Mouse (Mus musculus) liver, embryonic 14.5 days (tissue): ENCODE measurements around the gene Cfap97d2. TPM values are rescaled to one million over a fixed set of nuclear protein-coding genes. Genes with fewer than 3 reads are reported as not detected.

Experiments
- ATAC-seq: fragments of 200-750 bp; cut with Nextera tagmentation; 2 replicates; pipeline ENCODE4 v1.8.0; 2017; ENCODE audit warnings: moderate number of reproducible peaks, mild to moderate bottlenecking, moderate library complexity; ENCODE audit not compliant: insufficient read depth
- DNase-seq, 3 experiments: peaks; one replicate each; pipeline ENCODE4 v3.0.0-alpha.2; 2012 to 2013; ENCODE audit warnings: low read depth in 3 of 3, low spot score in 3 of 3
- H3K27ac ChIP-seq: fragments of 300-500 bp; sonication (generic); 2 replicates; pipeline ENCODE4 v1.5.1; 2014; ENCODE audit warnings: moderate library complexity, mild to moderate bottlenecking, control low read depth, inconsistent platforms
- H3K27me3 ChIP-seq: fragments of 300-500 bp; sonication (generic); 2 replicates; pipeline ENCODE4 v1.6.1; 2014; ENCODE audit warnings: mild to moderate bottlenecking, low read length, moderate library complexity; ENCODE audit not compliant: control insufficient read depth, insufficient read depth
- H3K36me3 ChIP-seq: fragments of 300-500 bp; sonication (generic); replicated peaks from 2 replicates; pipeline ENCODE4 v1.6.1; 2014; ENCODE audit warnings: low read depth; ENCODE audit not compliant: control insufficient read depth, insufficient read depth
- H3K4me1 ChIP-seq, 2 experiments: fragments of 200-500 bp in 1 of 2; fragments of 300-500 bp in 1 of 2; sonication (generic) in 1 of 2; replicated peaks; 2 replicates each; pipeline ENCODE4 v1.6.1; 2012 to 2014; ENCODE audit warnings: antibody characterized with exemption in 1 of 2, inconsistent platforms in 1 of 2, low read length in 1 of 2; ENCODE audit not compliant: control insufficient read depth in 2 of 2, insufficient read depth in 2 of 2
- H3K4me2 ChIP-seq: fragments of 300-500 bp; sonication (generic); 2 replicates; pipeline ENCODE4 v1.6.1; 2014; ENCODE audit warnings: low read depth, mild to moderate bottlenecking, control low read depth, moderate library complexity
- H3K4me3 ChIP-seq, 2 experiments: fragments of 200-500 bp in 1 of 2; fragments of 300-500 bp in 1 of 2; sonication (generic) in 1 of 2; 2 replicates each; pipeline ENCODE4 v1.5.1; 2012 to 2014; ENCODE audit warnings: low read depth in 2 of 2, low read length in 2 of 2, mild to moderate bottlenecking in 2 of 2, control low read depth in 1 of 2, inconsistent platforms in 1 of 2, moderate library complexity in 1 of 2; ENCODE audit not compliant: insufficient read depth in 1 of 2
- H3K9ac ChIP-seq: fragments of 300-500 bp; sonication (generic); replicated peaks from 2 replicates; pipeline ENCODE4 v1.6.1; 2014; ENCODE audit warnings: mild to moderate bottlenecking, control low read depth, moderate library complexity
- H3K9me3 ChIP-seq: fragments of 300-500 bp; sonication (generic); 2 replicates; pipeline ENCODE4 v1.6.1; 2016; ENCODE audit warnings: low read length, mixed read lengths; ENCODE audit not compliant: control insufficient read depth
- CTCF ChIP-seq: IDR thresholded peaks from 2 replicates; pipeline ENCODE4 v1.5.1; 2016; ENCODE audit warnings: antibody characterized with exemption, low read depth, control low read depth
- EP300 ChIP-seq: IDR thresholded peaks from 2 replicates; pipeline ENCODE4 v1.6.1; 2016; ENCODE audit warnings: antibody characterized with exemption, low read depth
- WGBS: fragments of 180-500 bp; shearing (Covaris S2); extraction: QIAGEN DNeasy Blood & Tissue Kit; methylation state at CpG from one replicate; pipeline ENCODE4 v1.1.7; 2014; ENCODE audit not compliant: insufficient replicate concordance; 5-methylcytosine and 5-hydroxymethylcytosine counted together
- polyA plus RNA-seq, 2 experiments: library from polyadenylated mRNA; depleted of rRNA in 1 of 2; stranded (reverse) in 1 of 2; unstranded in 1 of 2; fragments of >200 nt; fragmentation: Nextera tagmentation in 1 of 2; extraction: Ambion mirVana in 1 of 2; gene quantifications; 2 replicates each; pipeline versions ENCODE4 v1.2.1 to v1.2.3; 2012 to 2014

Gene Cfap97d2
- polyA plus RNA-seq, 2 experiments, result 0.02 TPM; not detected in 1

DNA sequence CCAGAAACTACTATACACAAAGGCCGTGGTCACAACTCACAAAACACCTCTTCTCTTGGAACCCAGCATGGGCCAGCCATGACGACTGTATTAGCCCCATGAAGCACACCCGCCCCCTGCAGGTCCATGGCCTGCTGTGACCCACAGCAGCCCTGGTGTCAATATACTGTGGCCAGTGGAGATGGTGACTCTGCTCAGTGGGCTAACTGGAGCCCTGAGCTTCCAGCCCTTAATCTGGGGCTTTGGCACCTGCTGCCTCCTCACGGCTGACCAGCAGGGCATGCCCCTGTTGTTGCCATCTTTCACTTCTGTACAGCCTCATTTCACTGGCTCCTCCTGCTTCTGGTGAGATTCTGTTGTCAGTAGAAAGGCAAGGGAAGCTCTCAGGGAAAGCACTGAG is 32.5 kb upstream of the Cfap97d2 start:
- Histone ChIP-seq H3K27me3 (no peaks in the 10 kb centered on the region), H3K27ac (no peak overlapping the region), H3K9me3 (no peaks in the 10 kb centered on the region), H3K4me1 (peaks cover 19 to 53% of the 10 kb centered on the region in 2 experiments), H3K9ac (no peak overlapping the region), H3K4me2 (no peak overlapping the region), H3K4me3 (no peak overlapping the region), H3K36me3 (no peaks in the 10 kb centered on the region)
- TF ChIP-seq CTCF, result peak; percentile 47
- TF ChIP-seq EP300, result no peak
- no peak for DNase-seq
- no peak for ATAC-seq
- WGBS, result 51% methylated on average over 4 of the region's 4 CpGs

DNA sequence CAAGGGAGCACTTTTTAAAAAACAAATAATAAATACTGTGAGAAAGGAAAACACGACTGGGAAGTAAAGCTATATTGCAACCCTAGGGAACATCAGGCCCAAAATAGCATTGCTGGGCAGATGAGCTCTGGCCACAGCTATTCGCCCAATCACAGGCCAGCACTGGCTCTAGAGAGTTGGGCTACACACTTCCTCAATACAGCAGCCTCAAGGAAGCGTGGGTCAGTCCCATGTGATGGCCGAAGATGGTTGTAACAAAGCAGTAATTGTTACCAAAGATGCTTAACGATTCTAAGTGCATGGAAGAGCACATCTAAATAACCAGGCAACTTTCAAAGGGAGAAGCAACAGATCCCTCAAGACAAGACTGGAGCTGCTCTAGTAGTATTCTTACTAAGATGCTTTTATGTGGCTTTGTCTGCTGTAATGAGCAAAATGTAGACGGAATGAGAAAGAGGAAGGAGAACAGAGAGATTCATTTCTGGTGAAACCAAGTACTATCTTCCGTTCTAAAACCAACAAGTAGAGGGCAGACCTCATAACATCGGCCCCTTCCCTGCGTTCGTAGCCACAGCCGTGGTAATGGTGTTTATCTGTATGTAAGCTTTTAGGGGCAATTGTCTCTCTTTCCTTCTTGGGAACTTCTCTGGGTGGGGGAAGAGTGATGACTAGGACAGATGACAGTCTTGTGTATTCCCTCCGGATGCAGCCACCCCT is 31.2 kb upstream of the Cfap97d2 start:
- no peaks in the 10 kb centered on the region for H3K27me3 ChIP-seq
- no peak overlapping the region for H3K27ac ChIP-seq
- H3K4me2 ChIP-seq, result peak overlapping the region; percentile 99
- H3K36me3 ChIP-seq, result no peaks in the 10 kb centered on the region
- H3K4me1 ChIP-seq, result peaks cover 23 to 55% of the 10 kb centered on the region in 2 experiments
- peak overlapping the region in 1 of 2 experiments; percentile 24; a peak in 1 of 4 replicates for H3K4me3 ChIP-seq
- H3K9me3 ChIP-seq, result no peaks in the 10 kb centered on the region
- 19% methylated on average over 12 of the region's 12 CpGs for WGBS
- H3K9ac ChIP-seq, result no peak overlapping the region
- no peak for DNase-seq
- ATAC-seq, result no peak
- TF ChIP-seq EP300 (no peak), CTCF (no peak)

DNA sequence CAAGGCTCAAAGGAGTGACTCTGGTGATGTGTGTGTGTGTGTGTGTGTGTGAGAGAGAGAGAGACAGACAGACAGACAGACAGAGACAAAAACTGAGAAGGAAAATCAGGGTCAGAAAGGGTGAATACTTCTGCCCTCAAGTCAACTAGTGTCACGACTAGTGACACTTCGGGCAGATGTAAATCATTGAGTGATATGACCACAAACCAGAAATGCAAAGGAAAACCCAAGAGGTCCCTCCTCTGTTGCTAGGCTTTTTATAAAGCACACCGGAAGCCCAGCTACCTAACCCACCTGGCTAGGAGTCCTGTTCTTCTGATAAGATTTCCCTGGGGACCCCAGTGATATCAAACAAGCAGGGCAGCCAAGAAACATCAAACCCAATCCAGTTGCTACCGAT is 30.6 kb upstream of the Cfap97d2 start:
- Histone ChIP-seq H3K4me1 (peaks cover 23 to 53% of the 10 kb centered on the region in 2 experiments), H3K9ac (peak overlapping the region; percentile 27), H3K4me3 (peak overlapping the region; percentile 75 to 86), H3K36me3 (no peaks in the 10 kb centered on the region), H3K9me3 (no peaks in the 10 kb centered on the region), H3K27ac (no peak overlapping the region), H3K27me3 (no peaks in the 10 kb centered on the region), H3K4me2 (peak overlapping the region; percentile 99)
- ATAC-seq (no peak), DNase-seq (no peak)
- WGBS, result 11% methylated on average over 4 of the region's 4 CpGs
- TF ChIP-seq EP300 (no peak), CTCF (no peak)

DNA sequence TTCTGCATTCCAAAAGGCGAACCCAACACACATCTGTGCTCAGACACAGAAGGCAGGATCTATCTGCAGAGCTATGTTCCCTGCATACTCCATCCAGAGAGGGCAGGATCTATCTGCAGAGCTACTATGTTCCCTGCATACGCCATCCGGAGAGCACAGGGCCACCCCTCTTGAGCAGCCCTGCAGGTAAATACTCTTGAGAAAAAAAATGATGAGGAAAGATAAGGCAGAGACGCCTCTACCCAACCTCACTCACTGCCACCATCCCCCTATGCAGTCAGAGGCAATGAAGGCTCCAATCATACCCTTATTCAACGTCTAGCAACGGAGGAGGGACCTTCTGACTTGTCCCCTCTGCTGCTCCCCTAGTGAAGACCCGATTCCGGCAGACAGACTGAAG is 30.2 kb upstream of the Cfap97d2 start:
- TF ChIP-seq CTCF, result no peak
- TF ChIP-seq EP300, result no peak
- Histone ChIP-seq H3K4me1 (peaks cover 23 to 50% of the 10 kb centered on the region in 2 experiments), H3K27ac (no peak overlapping the region), H3K27me3 (no peaks in the 10 kb centered on the region), H3K4me3 (peak overlapping the region; percentile 75 to 86), H3K36me3 (no peaks in the 10 kb centered on the region), H3K9ac (peak overlapping the region; percentile 27), H3K4me2 (peak overlapping the region; percentile 99), H3K9me3 (no peaks in the 10 kb centered on the region)
- ATAC-seq (no peak), DNase-seq (no peak)
- 18% methylated on average over 8 of the region's 8 CpGs for WGBS

DNA sequence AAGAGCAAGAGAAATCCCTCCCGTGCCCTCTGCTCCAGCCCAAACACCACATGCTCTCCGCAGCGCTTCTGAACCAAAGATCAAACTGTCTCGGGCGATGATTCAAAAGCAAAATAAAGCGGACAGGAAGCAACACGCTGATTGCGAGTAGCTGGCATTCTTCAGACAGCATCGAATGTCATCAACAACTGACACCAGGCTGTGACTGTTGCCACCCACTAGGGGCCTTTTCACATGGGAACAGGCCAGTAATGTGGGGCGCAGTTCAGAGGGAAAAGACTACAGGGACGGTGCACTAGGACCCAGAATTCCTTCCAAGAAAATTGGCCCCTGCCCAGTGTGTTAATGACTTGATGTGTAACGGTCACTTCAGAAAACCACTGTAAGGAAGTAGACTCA is 29.4 kb upstream of the Cfap97d2 start:
- no peak for TF ChIP-seq EP300
- TF ChIP-seq CTCF, result peak; percentile 19; the same call in 1 of the 2 replicates
- H3K4me1 ChIP-seq, result peaks cover 23 to 43% of the 10 kb centered on the region in 2 experiments
- peak overlapping the region; percentile 75 to 86 for H3K4me3 ChIP-seq
- DNase-seq, result no peak
- ATAC-seq, result no peak
- H3K9me3 ChIP-seq, result no peaks in the 10 kb centered on the region
- 0% methylated on average over 12 of the region's 12 CpGs for WGBS
- H3K27me3 ChIP-seq, result no peaks in the 10 kb centered on the region
- no peak overlapping the region for H3K27ac ChIP-seq
- peak overlapping the region; percentile 99 for H3K4me2 ChIP-seq
- H3K9ac ChIP-seq, result peak overlapping the region; percentile 73
- H3K36me3 ChIP-seq, result no peaks in the 10 kb centered on the region
